Mouse (Mus musculus) stomach, embryonic 14.5 days (tissue): ENCODE results near the gene D930020B18Rik. TPM values are rescaled to one million over a fixed set of nuclear protein-coding genes. Genes with fewer than 3 reads are reported as not detected.

Experiments
- ATAC-seq: fragments of 200-750 bp; cut with Nextera tagmentation; 2 replicates; pipeline ENCODE4 v1.8.0; 2017; ENCODE audit warnings: low read depth, moderate TSS enrichment; ENCODE audit not compliant: insufficient number of reproducible peaks, insufficient read depth, low FRiP score
- H3K27ac ChIP-seq: fragments of 300-500 bp; sonication (generic); 2 replicates; pipeline ENCODE4 v1.5.1; 2014; ENCODE audit warnings: mild to moderate bottlenecking, low read length, moderate library complexity, mixed read lengths
- H3K27me3 ChIP-seq: fragments of 300-500 bp; sonication (generic); 2 replicates; pipeline ENCODE4 v1.6.1; 2014; ENCODE audit warnings: low read length, control low read depth, mixed read lengths; ENCODE audit not compliant: control insufficient read depth, insufficient read depth
- H3K36me3 ChIP-seq: fragments of 300-500 bp; sonication (generic); 2 replicates; pipeline ENCODE4 v1.6.1; 2014; ENCODE audit warnings: mild to moderate bottlenecking, control low read depth, low read length, moderate library complexity, mixed read lengths; ENCODE audit not compliant: control insufficient read depth, insufficient read depth
- H3K4me1 ChIP-seq: fragments of 300-500 bp; sonication (generic); 2 replicates; pipeline ENCODE4 v1.6.1; 2014; ENCODE audit warnings: low read length, control low read depth, mixed read lengths; ENCODE audit not compliant: control insufficient read depth, insufficient read depth
- H3K4me2 ChIP-seq: fragments of 300-500 bp; sonication (generic); replicated peaks from 2 replicates; pipeline ENCODE4 v1.6.1; 2014; ENCODE audit warnings: low read depth, low read length, control low read depth
- H3K4me3 ChIP-seq: fragments of 300-500 bp; sonication (generic); 2 replicates; pipeline ENCODE4 v1.5.1; 2014; ENCODE audit warnings: low read depth, low read length, control low read depth
- H3K9ac ChIP-seq: fragments of 300-500 bp; sonication (generic); replicated peaks from 2 replicates; pipeline ENCODE4 v1.6.1; 2014; ENCODE audit warnings: low read depth, mild to moderate bottlenecking, control low read depth, low read length, moderate library complexity, mixed read lengths
- H3K9me3 ChIP-seq: fragments of 300-500 bp; sonication (generic); 2 replicates; pipeline ENCODE4 v1.6.1; 2016; ENCODE audit warnings: low read depth, low read length, control low read depth; ENCODE audit not compliant: control insufficient read depth
- WGBS: fragments of 180-500 bp; shearing (Covaris S2); extraction: QIAGEN DNeasy Blood & Tissue Kit; methylation state at CpG from one replicate; pipeline ENCODE4 v1.1.7; 2014; 5-methylcytosine and 5-hydroxymethylcytosine counted together
- polyA plus RNA-seq: library from polyadenylated mRNA; unstranded; fragments of >200 nt; fragmentation: Nextera tagmentation; extraction: Ambion mirVana; gene quantifications from 2 replicates; pipeline ENCODE4 v1.2.1, GENCODE M21; 2014

D930020B18Rik gene
- polyA plus RNA-seq, 1 experiment from 2014 or later: 2.2 TPM

DNA sequence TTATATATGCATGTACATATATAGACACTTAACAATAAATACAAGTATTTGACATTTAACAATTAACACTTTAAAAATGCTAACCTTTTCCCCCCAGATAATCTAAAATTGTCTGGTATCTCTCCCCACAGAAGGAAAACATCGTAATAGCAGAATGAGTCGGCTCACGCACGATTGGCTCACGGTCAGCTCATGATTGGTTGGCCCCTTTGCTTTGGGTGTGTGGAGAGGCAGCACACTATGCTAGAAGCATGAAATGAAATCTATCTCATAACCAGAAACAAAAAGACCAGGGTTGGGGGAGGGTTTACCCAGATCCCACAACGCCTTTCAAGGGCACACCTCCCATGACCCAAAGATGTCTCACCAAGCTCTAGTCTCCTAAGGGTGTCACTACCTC is 63.5 kb downstream of the D930020B18Rik start:
- H3K9me3 ChIP-seq: no peaks in the 10 kb centered on the region
- no peak for ATAC-seq
- 89% methylated on average over 6 of the region's 6 CpGs for WGBS

DNA sequence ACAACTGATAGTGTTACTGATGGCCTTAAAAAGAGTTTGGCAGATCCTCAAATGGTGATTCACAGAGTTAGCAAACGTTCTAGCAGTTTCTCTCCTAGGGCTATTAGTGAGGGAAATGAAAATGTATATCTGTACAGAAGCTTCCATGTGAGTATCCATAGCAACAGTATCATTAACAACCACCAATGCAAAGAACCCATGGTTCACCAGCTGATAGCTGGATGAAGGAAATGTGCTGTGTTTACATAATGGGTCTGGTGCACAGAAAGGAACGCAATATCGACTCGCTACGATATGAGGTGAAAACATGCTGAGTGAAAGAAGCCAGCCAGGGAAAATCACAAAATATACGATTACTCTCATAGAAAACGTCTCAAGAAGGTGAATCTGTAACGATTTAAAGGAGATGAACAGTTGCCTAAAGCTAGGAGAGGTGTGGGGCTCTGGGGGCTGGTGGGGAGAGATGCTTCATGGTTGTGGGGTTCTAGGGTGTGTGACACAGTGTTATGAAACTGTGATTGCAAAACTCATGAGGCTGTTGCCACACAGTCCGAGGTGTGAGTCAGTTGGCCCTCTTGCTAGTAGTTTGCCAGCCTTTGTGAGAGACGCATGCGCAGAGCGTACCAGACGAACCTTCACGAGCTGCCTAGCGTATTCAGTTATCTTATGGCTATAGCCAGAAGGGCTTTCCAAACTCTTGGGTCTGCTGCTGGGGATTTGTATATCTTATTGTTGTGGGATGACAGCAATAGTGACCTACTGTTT is 64.2 kb downstream of the D930020B18Rik start:
- Histone ChIP-seq H3K4me2 (no peak overlapping the region), H3K9me3 (no peaks in the 10 kb centered on the region), H3K27me3 (no peaks in the 10 kb centered on the region), H3K4me3 (no peak overlapping the region), H3K36me3 (no peaks in the 10 kb centered on the region), H3K27ac (no peak overlapping the region), H3K4me1 (no peaks in the 10 kb centered on the region), H3K9ac (no peak overlapping the region)
- ATAC-seq: no peak
- 84% methylated on average over 15 of the region's 15 CpGs for WGBS

More for the DNA sequence above, 63.5 kb downstream of the D930020B18Rik start:
- Histone ChIP-seq H3K4me2 (no peak overlapping the region), H3K4me1 (no peaks in the 10 kb centered on the region), H3K27ac (no peak overlapping the region), H3K9ac (no peak overlapping the region), H3K27me3 (no peaks in the 10 kb centered on the region), H3K36me3 (no peaks in the 10 kb centered on the region), H3K4me3 (no peak overlapping the region)

DNA sequence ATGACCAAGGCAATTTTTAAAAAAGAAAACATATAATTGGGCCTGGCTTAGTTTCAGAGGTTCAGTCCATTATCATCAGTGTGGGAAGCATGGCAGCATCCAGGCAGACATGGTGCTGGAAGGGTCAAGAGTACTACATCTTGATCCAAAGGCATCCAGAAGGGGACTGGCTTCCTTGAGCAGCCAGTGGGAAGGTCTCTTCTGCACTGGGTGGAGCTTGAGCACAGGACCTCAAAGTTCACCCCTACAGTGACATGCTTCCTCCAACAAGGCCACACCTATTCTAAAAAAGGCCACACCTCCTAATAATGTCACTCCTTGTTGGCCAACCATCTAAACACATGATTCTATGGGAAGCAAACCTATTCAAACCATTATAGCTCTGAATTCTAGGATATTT is 75.5 kb downstream of the D930020B18Rik start:
- Histone ChIP-seq H3K4me2 (no peak overlapping the region), H3K9ac (no peak overlapping the region), H3K36me3 (no peaks in the 10 kb centered on the region), H3K4me1 (no peaks in the 10 kb centered on the region), H3K27me3 (no peaks in the 10 kb centered on the region), H3K4me3 (no peak overlapping the region), H3K9me3 (peaks cover 4% of the 10 kb centered on the region; the same call in 1 of the 2 replicates), H3K27ac (no peak overlapping the region)
- no peak for ATAC-seq

DNA sequence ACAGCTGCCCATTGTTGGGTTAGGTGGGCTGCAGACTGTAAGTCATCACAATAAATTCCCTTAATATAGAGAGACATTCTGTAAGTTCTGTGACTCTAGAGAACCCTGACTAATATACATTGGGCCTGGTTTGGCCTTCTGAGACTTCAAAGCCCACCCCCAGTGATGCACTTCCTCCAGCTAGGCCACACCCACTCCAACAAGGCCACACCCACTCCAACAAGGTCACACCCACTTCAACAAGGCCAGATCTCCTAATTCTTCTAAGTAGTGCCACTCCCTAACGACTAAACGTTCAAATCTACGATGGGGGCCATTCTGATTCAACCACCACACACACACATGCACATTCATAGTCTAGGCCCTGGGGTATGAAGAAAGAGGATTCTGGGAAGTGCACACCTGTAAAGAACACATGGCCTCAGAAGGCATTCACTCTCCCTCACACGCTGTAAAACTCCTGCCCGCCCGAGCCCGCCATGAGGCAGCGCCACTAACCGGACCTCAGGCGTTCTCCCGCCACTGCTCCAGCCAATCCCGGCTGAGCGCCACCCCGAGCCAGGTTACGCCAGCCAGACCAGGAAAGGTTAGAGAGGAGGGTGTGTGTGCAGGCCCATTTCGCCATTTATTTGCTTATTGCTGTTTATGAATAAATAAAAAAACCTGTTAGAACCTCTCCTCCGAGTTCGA is 77.7 kb downstream of the D930020B18Rik start:
- no peaks in the 10 kb centered on the region for H3K27me3 ChIP-seq
- ATAC-seq: no peak
- WGBS: 90% methylated on average over 18 of the region's 18 CpGs
- H3K4me1 ChIP-seq: no peaks in the 10 kb centered on the region
- H3K4me3 ChIP-seq: no peak overlapping the region
- no peak overlapping the region for H3K27ac ChIP-seq
- H3K9me3 ChIP-seq: peaks cover 4% of the 10 kb centered on the region; the same call in 1 of the 2 replicates
- no peaks in the 10 kb centered on the region for H3K36me3 ChIP-seq
- H3K4me2 ChIP-seq: no peak overlapping the region
- no peak overlapping the region for H3K9ac ChIP-seq

DNA sequence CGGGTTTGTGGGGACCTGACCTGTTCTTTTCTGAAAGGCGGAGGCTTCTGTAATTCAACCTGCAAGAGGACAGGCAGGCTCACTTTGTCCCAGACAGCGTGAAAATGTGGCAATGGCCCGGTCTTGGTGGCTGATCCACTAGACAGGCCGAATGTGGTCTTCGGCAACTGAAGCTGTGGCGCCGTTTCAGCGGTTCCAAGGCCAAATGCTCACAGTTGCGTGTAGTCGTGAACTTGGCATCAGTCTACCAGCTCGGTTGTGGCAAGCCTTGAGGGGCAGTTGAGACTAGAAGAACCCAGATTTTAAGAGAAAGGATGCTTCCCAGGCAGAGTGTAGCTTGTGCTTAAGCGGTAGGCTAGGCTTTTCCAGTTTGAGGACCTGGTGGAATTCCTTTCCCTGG is 79.3 kb downstream of the D930020B18Rik start:
- Histone ChIP-seq H3K4me1 (no peaks in the 10 kb centered on the region), H3K27ac (no peak overlapping the region), H3K4me2 (no peak overlapping the region), H3K9me3 (peaks cover 4% of the 10 kb centered on the region; the same call in 1 of the 2 replicates), H3K36me3 (no peaks in the 10 kb centered on the region), H3K27me3 (no peaks in the 10 kb centered on the region), H3K4me3 (no peak overlapping the region), H3K9ac (no peak overlapping the region)
- no peak for ATAC-seq
- 94% methylated on average over 13 of the region's 13 CpGs for WGBS

DNA sequence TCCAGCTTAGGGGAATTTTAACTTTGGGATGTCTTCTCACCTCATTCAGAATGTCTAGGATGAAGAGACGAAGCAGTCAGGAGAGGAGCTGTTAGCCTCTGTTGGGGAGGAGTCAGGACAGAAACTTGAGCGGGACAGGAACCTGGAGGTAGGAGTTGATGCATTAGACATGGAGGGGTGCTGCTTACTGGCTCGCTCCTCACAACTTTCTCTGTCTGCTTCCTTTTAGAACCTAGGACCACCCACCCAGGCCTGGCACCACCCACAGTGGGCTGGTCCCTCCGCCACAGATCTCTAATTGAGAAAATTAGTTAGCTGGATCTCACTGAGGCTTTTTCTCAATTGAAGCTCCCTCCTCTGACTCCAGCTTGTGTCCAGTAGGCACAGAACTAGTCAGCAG is 85.1 kb downstream of the D930020B18Rik start:
- no peaks in the 10 kb centered on the region for H3K4me1 ChIP-seq
- H3K9me3 ChIP-seq: no peaks in the 10 kb centered on the region
- WGBS: 73% methylated on average over 4 of the region's 4 CpGs
- H3K4me2 ChIP-seq: no peak overlapping the region
- H3K36me3 ChIP-seq: no peaks in the 10 kb centered on the region
- no peak overlapping the region for H3K9ac ChIP-seq
- ATAC-seq: no peak
- no peak overlapping the region for H3K4me3 ChIP-seq
- H3K27ac ChIP-seq: no peak overlapping the region
- no peaks in the 10 kb centered on the region for H3K27me3 ChIP-seq

DNA sequence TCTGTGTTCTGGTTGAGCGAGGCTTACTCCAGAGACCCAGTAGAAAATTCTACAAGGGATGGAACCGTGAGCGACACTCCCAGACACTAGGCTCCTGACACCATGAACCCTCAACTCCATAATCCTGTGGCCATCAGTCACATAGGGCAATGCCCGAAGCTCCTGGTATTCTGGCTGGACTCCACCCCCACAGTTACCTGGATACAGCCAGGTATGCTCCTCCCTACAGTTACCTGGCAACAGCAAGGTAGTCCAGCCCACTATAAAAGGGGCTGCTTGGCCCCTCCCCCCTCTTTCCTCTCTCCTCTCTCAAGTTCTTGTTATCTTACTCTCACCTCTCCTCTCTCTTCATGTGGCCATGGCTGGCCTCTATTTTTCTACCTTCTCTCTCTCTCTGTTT is 85.8 kb downstream of the D930020B18Rik start:
- H3K4me1 ChIP-seq: no peaks in the 10 kb centered on the region
- no peak overlapping the region for H3K27ac ChIP-seq
- H3K4me2 ChIP-seq: no peak overlapping the region
- H3K27me3 ChIP-seq: no peaks in the 10 kb centered on the region
- H3K4me3 ChIP-seq: no peak overlapping the region
- no peak for ATAC-seq
- no peak overlapping the region for H3K9ac ChIP-seq
- WGBS: 78% methylated on average over 4 of the region's 4 CpGs
- no peaks in the 10 kb centered on the region for H3K9me3 ChIP-seq
- no peaks in the 10 kb centered on the region for H3K36me3 ChIP-seq

DNA sequence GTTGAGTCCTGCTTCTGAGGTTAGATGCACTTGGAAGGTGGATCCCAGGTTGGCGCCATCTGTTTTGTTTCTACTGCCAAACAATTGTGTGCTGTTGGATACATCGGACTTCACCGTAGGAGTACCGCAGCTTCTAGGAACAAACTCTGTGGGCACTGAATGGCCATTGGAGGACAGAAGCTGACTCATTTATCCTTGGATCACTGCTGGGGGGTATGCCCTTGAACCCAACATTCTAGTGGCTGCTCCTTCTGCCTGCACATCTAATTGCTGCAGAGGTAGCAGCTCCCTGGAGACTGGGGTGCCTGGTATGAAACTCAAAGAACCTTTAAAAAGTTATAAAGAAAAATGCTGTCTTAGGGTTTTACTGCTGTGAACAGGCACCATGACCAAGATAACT is 86.8 kb downstream of the D930020B18Rik start:
- Histone ChIP-seq H3K36me3 (no peaks in the 10 kb centered on the region), H3K9me3 (no peaks in the 10 kb centered on the region), H3K27me3 (no peaks in the 10 kb centered on the region), H3K9ac (no peak overlapping the region), H3K4me3 (no peak overlapping the region), H3K4me1 (no peaks in the 10 kb centered on the region), H3K27ac (no peak overlapping the region), H3K4me2 (no peak overlapping the region)
- ATAC-seq: no peak
- 94% methylated on average over 4 of the region's 4 CpGs for WGBS
